Mouse (Mus musculus): ENCODE data around the gene 1700029H14Rik.

DNA sequence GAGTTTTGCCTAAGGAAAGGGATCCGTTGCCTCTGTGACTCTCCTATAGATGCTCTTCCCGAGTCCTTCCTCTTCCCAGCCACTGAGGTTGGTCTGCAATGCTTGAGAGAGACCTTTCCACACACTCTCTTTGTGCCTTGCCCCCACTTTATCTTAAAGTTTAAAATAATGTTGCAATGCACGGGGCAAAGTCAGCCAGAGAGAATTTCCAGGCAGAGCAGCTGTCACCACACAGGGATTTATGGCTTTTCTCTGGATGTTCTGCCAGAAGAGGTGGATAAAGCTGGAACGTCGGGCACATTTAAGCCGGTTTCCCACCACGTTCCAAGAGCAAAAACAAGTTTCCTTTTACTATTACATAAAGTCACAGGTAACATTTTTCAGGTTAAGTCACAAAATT is 40.9 kb downstream of the 1700029H14Rik start:
- TF ChIP-seq CTCF (IDR thresholded peaks at IDR 0.05; ENCODE audit: borderline replicate concordance, insufficient read depth, low read depth, low read length) (no peak), POLR2A (IDR thresholded peaks at IDR 0.05; ENCODE audit: borderline replicate concordance, insufficient read depth, low read length) (no peak)

Data from cerebellum, adult 2 months (tissue).